Mouse (Mus musculus) megakaryocyte, embryonic 14.5 days (primary cell): ENCODE results near the gene Rapgef5. TPM values are rescaled to one million over a fixed set of nuclear protein-coding genes. Genes with fewer than 3 reads are reported as not detected.

Experiments
- H3K27me3 ChIP-seq: replicated peaks from 2 replicates; pipeline ENCODE3; 2012; ENCODE audit warnings: inconsistent platforms
- H3K36me3 ChIP-seq: replicated peaks from 2 replicates; pipeline ENCODE3; 2012; ENCODE audit warnings: low read length, inconsistent platforms, mixed read lengths
- H3K4me1 ChIP-seq: 2 replicates; pipeline ENCODE4 v1.6.1; 2012; ENCODE audit warnings: inconsistent platforms
- H3K4me3 ChIP-seq: replicated peaks from 2 replicates; pipeline ENCODE3; 2012; ENCODE audit warnings: moderate library complexity, mild to moderate bottlenecking, inconsistent platforms
- H3K9me3 ChIP-seq: 2 replicates; pipeline ENCODE4 v1.6.1; 2012; ENCODE audit warnings: inconsistent platforms
- FLI1 ChIP-seq: IDR thresholded peaks from 2 replicates; pipeline ENCODE4 v1.6.1; 2012; ENCODE audit warnings: low read length, inconsistent platforms, mixed read lengths
- GATA1 ChIP-seq: IDR thresholded peaks from 3 replicates; pipeline ENCODE4 v1.6.1; 2012; ENCODE audit warnings: mixed read lengths, low read length, inconsistent platforms, borderline replicate concordance
- polyA plus RNA-seq: library from polyadenylated mRNA; stranded (reverse); fragments of >175 nt; gene quantifications from 2 replicates; pipeline ENCODE4 v1.2.3, GENCODE M21; 2012; ENCODE audit warnings: low replicate concordance; ENCODE audit not compliant: insufficient read depth

Rapgef5 gene
- polyA plus RNA-seq, 1 experiment: not detected

DNA sequence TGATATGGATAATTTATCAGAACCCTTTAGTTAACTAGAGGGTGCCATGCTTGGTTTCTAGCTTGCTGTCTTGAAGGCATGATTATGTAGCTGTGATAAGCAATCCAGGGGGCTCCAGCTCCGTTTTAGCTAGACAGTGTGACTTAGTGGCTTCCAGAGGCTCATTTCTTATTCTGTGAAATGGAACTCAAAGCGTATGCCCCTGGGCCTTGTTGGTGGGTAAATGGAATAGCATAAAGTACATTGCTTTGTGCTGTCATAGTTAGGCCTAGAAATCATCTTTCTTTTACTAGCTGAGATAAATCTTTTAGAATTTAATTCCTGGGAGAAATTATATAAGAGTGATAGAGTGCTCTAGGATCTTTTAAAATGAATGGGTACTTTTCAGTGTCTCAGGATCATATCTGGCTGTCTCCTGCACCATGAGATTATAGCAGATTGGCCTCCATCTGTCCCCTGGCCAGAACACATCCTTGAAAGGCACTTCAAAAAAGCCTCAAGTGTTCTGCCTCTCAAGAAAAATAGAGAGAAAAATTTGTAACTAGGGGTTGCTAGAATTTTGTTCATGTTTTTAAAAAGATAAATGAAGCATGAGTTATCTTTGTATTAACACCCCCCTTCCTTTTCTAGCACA, 120.0 kb downstream of the Rapgef5 start:
- TF ChIP-seq GATA1: no peak
- no peak for TF ChIP-seq FLI1
- Histone ChIP-seq H3K4me3 (no peak overlapping the region), H3K9me3 (no peaks in the 10 kb centered on the region), H3K36me3 (no peaks in the 10 kb centered on the region), H3K4me1 (no peaks in the 10 kb centered on the region), H3K27me3 (no peaks in the 10 kb centered on the region)

DNA sequence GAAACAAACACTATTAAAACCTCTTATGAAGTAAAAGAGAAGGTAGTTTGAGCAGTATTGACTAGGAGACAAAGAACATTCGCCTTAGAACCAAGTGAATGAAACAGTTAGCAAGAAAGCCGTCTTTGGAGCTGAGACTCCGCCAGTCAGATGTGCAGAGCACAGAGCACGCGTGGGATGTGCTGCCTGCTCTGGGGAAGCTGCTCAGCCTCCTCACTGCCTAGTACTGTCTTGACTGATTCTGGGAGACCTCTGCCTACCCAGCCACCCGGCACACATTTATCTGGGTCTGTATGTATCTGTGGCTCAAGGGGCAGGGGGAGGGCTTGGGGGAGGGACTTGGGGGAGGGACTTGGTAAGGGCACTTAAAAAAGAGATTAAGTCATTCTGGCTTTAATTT, 120.7 kb downstream of the Rapgef5 start:
- no peak for TF ChIP-seq GATA1
- no peak for TF ChIP-seq FLI1
- Histone ChIP-seq H3K36me3 (no peaks in the 10 kb centered on the region), H3K4me3 (no peak overlapping the region), H3K27me3 (no peaks in the 10 kb centered on the region), H3K4me1 (no peaks in the 10 kb centered on the region), H3K9me3 (no peaks in the 10 kb centered on the region)

DNA sequence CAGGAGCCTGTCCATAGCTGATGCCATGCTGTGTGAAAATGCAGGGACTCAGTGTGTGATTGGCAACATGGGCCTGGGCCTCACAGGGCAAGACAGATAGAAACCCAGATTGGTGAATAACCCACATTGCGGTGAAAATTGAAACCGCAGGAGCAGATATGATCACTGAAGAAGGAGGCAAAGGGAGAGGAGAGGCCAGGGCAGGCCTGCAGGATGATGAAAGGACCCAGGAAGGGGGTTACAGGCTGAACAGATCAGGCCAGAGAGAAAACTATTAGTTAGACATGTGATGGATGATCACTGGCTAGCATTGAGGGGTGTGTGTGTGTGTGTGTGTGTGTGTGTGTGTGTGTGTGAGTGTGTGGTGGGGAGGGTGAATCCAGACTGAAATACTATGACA, 122.6 kb downstream of the Rapgef5 start:
- Histone ChIP-seq H3K9me3 (no peaks in the 10 kb centered on the region), H3K36me3 (no peaks in the 10 kb centered on the region), H3K4me1 (no peaks in the 10 kb centered on the region), H3K4me3 (no peak overlapping the region), H3K27me3 (no peaks in the 10 kb centered on the region)
- TF ChIP-seq GATA1 (no peak), FLI1 (no peak)

DNA sequence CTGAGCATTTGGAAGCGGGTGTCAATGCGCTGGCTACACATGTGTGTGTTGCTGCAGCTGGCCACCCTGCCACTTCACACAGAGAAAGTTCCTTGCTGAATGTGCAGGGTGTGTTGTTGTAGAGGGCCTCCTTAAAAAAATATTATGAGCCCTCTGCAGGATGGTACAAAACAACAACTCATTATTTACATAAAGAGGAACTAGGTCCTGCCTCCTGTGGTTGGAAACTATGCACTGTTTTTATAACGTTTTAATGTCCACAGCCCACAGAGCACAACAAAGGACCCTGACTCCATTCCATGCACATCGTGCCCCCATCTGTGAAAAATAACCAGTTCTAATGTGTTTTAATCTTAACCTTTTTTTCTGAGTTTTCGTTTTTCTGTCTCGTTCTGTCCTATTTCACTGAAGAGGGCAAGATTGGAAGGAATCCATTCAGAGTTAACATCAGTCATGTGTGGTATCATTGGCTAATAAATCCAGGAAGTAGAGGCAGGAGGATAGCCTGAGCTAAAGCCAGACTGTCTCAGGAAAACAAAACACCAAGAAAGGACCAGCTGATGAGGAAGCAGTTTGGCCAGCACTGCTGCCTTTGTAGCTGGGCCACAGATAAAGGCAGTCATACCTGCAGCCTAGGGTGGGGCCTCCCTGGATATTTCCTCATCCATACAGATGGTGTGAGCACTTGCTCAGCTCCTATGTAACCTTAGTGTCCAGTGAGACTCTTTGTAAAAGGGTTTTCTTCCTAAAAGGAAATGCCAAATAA, 123.3 kb downstream of the Rapgef5 start:
- no peaks in the 10 kb centered on the region for H3K27me3 ChIP-seq
- no peak overlapping the region for H3K4me3 ChIP-seq
- no peaks in the 10 kb centered on the region for H3K36me3 ChIP-seq
- no peaks in the 10 kb centered on the region for H3K4me1 ChIP-seq
- H3K9me3 ChIP-seq: no peaks in the 10 kb centered on the region
- TF ChIP-seq GATA1 (no peak), FLI1 (no peak)

DNA sequence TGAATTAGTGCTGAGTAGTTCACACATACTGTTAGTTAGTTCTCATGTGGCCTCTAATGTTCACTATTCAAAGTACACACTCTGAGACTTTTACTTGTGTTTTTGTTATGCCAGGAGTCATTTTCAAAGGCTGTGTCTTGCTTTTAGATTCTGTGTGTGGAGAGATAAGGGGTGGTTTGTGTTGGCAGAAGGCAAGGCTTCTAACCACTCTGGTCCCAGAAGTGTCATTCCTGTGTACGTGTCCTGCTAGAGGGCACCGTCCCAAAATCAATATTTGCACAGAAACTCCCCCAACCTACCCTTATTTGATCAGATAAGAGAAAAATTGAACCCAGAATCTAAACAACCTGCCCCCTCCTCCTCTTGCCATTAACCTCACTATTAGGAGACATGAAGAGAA, 126.2 kb downstream of the Rapgef5 start:
- Histone ChIP-seq H3K9me3 (no peaks in the 10 kb centered on the region), H3K4me1 (no peaks in the 10 kb centered on the region), H3K27me3 (no peaks in the 10 kb centered on the region), H3K36me3 (no peaks in the 10 kb centered on the region), H3K4me3 (no peak overlapping the region)
- TF ChIP-seq GATA1 (no peak), FLI1 (no peak)

DNA sequence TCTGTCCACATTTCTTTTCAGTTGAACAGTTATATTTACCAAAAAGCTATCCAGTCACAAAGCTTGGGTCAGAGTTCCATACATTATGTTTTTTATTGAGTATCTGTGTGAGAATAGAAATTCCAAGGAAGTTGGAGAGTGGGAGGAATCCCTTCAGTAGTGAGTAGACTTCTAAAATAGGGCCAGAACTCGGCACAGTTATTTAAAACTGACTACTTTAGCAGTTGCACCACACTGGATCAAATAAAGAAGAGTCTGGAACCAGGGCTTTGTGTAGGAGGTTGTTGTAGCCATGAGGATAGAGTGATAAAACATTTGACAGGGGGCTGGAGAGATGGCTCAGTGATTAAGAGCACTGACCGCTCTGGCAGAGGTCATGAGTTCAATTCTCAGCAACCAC, 129.5 kb downstream of the Rapgef5 start:
- Histone ChIP-seq H3K4me3 (no peak overlapping the region), H3K36me3 (no peaks in the 10 kb centered on the region), H3K9me3 (no peaks in the 10 kb centered on the region), H3K27me3 (no peaks in the 10 kb centered on the region), H3K4me1 (no peaks in the 10 kb centered on the region)
- TF ChIP-seq FLI1 (no peak), GATA1 (no peak)

DNA sequence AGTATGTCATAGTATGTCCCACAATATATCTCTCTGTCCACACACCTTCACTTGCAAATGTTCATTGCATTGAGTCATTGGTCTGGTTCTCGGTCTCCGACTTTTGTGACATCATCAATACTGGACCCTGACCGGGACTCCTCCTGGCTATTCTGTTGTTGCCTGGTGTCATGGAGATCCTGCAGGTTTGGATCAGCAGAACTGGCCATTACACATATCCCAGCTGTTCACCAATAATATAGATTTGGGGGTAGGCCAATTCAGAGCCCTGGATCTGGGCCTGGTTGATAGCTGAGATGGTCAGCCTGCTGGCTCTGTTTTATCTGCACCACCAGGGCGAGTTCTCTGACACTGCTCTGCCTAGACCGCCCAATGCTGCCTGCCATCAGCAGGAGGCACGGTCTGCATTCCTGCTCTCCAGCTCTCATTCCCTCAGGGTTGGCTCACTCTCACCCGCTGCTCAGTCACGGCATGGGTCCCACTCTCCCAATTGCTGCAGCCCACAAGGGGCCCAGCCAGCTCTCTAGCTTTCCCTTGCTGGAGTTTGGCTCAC, 137.7 kb downstream of the Rapgef5 start:
- Histone ChIP-seq H3K9me3 (no peaks in the 10 kb centered on the region), H3K36me3 (no peaks in the 10 kb centered on the region), H3K4me3 (no peak overlapping the region), H3K27me3 (no peaks in the 10 kb centered on the region), H3K4me1 (no peaks in the 10 kb centered on the region)
- TF ChIP-seq FLI1 (no peak), GATA1 (no peak)

DNA sequence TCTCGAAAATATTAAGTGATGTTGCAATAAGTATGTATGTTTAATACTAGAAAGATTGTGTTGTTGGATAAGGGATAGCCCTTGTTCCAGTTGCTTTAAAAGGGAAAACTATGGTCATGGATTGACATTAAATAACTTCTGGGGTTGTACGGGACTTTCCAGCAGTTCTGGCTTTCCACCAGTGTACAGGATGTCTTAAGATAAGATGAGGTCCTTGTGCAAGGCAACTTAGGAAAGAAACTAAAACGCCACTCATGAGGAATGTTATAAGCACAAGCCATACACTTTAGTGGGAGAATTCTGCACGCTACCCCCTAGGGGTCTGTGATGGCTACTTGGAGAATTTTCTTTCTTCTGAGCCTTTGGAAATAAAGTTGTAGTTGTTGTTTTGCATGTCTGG, 140.7 kb downstream of the Rapgef5 start:
- no peaks in the 10 kb centered on the region for H3K4me1 ChIP-seq
- H3K4me3 ChIP-seq: no peak overlapping the region
- H3K36me3 ChIP-seq: no peaks in the 10 kb centered on the region
- no peak for TF ChIP-seq FLI1
- no peak for TF ChIP-seq GATA1
- H3K27me3 ChIP-seq: no peaks in the 10 kb centered on the region
- H3K9me3 ChIP-seq: no peaks in the 10 kb centered on the region

DNA sequence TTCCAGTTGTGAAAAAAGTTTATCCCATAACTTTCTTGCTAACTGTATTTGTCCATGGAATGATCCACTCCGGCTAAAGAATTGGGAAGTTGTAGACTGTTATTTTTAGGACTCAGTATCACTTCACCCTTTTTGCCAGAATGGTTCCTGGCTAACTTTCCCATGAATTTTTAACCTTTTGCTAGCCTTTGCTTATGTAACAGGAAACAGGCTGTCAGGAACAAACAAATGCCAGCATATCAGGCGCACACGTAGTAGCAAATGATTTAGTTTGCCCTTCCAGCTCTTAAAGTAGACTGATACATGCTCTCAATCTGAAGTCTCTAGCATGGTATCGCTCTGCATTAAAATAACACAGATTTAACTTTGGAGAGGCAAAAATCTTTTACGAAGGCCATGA, 141.5 kb downstream of the Rapgef5 start:
- no peaks in the 10 kb centered on the region for H3K27me3 ChIP-seq
- no peaks in the 10 kb centered on the region for H3K9me3 ChIP-seq
- no peaks in the 10 kb centered on the region for H3K4me1 ChIP-seq
- no peak for TF ChIP-seq FLI1
- no peak overlapping the region for H3K4me3 ChIP-seq
- no peaks in the 10 kb centered on the region for H3K36me3 ChIP-seq

DNA sequence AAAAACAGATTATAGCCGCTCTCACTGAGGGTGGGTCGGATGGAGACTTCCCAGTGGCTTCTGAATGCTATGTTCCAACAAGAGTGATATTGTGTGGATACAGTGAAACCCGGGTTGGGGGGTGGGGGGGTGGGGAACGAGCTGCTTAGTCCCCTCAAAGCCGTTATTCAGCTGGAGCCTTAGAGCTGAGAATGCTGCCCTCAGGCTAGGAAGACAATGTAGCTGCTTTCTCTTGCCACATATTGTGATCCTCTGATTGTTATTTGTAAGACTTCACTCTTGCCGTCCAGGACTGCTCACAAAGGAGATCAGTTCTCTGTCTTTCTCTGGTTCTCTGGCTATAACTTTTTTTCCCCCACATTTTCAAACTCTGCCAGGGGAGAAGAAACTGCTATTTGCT, 142.5 kb downstream of the Rapgef5 start:
- Histone ChIP-seq H3K4me1 (peaks cover 4% of the 10 kb centered on the region), H3K27me3 (no peaks in the 10 kb centered on the region), H3K36me3 (no peaks in the 10 kb centered on the region), H3K4me3 (no peak overlapping the region), H3K9me3 (no peaks in the 10 kb centered on the region)
- TF ChIP-seq FLI1: no peak
- TF ChIP-seq GATA1: no peak

DNA sequence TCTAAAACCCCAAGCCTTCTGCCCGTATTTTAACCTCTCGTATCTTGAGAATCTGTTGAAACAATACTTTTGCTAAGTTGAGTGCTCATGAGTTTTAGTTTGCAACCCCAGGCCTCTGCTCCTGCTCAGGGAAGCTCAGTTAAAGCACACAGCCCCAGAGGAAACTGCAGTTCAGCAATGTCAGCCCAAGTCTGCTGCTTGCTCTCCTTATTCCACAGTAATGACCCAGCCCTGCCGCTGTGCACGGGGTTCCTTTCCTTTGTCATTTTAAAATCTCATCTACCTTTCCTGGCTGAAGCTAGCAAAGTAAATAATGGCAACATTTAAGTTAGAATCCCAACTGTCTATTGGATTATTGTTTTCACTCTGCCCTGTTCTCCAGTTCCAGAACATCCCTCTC, 144.1 kb downstream of the Rapgef5 start:
- no peak for TF ChIP-seq GATA1
- TF ChIP-seq FLI1: no peak
- Histone ChIP-seq H3K4me3 (no peak overlapping the region), H3K27me3 (no peaks in the 10 kb centered on the region), H3K4me1 (peaks cover 4% of the 10 kb centered on the region), H3K9me3 (no peaks in the 10 kb centered on the region), H3K36me3 (no peaks in the 10 kb centered on the region)
